Mouse (Mus musculus) hindbrain, embryonic 11.5 days (tissue): ENCODE data around the gene Pcbp1. TPM values are rescaled to one million over a fixed set of nuclear protein-coding genes. Genes with fewer than 3 reads are reported as not detected.
A peak's percentile ranks its signal among the peaks of the same experiment; 100 is the strongest.

Source experiments
- ATAC-seq: fragments of 200-750 bp; cut with Nextera tagmentation; 2 replicates; pipeline ENCODE4 v1.8.0; 2017; ENCODE audit warnings: mild to moderate bottlenecking, moderate TSS enrichment, moderate library complexity; ENCODE audit not compliant: low FRiP score
- DNase-seq: peaks from one replicate; pipeline ENCODE4 v3.0.0-alpha.2; 2015; ENCODE audit warnings: low spot score
- H3K27ac ChIP-seq: fragments of 300-500 bp; sonication (generic); 2 replicates; pipeline ENCODE4 v1.5.1; 2014; ENCODE audit warnings: mild to moderate bottlenecking, low read depth, low read length
- H3K27me3 ChIP-seq: fragments of 300-500 bp; sonication (generic); 2 replicates; pipeline ENCODE4 v1.6.1; 2014; ENCODE audit warnings: mild to moderate bottlenecking, low read length, moderate library complexity, mixed read lengths; ENCODE audit not compliant: control insufficient read depth, insufficient read depth
- H3K36me3 ChIP-seq: fragments of 300-500 bp; sonication (generic); 2 replicates; pipeline ENCODE4 v1.6.1; 2014; ENCODE audit warnings: mild to moderate bottlenecking, low read length, moderate library complexity, mixed read lengths; ENCODE audit not compliant: control insufficient read depth, insufficient read depth
- H3K4me1 ChIP-seq: fragments of 300-500 bp; sonication (generic); replicated peaks from 2 replicates; pipeline ENCODE4 v1.6.1; 2014; ENCODE audit warnings: low read length, mixed read lengths; ENCODE audit not compliant: control insufficient read depth, insufficient read depth
- H3K4me2 ChIP-seq: fragments of 300-500 bp; sonication (generic); replicated peaks from 2 replicates; pipeline ENCODE4 v1.6.1; 2014; ENCODE audit warnings: mild to moderate bottlenecking, low read depth, low read length
- H3K4me3 ChIP-seq: fragments of 300-500 bp; sonication (generic); 2 replicates; pipeline ENCODE4 v1.5.1; 2014; ENCODE audit warnings: low read depth, low read length
- H3K9ac ChIP-seq: fragments of 300-500 bp; sonication (generic); 2 replicates; pipeline ENCODE4 v1.6.1; 2014; ENCODE audit warnings: low read depth, low read length
- H3K9me3 ChIP-seq: fragments of 300-500 bp; sonication (generic); 2 replicates; pipeline ENCODE4 v1.6.1; 2016; ENCODE audit warnings: low read length; ENCODE audit not compliant: control insufficient read depth
- WGBS: fragments of 180-500 bp; shearing (Covaris S2); extraction: QIAGEN DNeasy Blood & Tissue Kit; methylation state at CpG from one replicate; pipeline ENCODE4 v1.1.7; 2014; 5-methylcytosine and 5-hydroxymethylcytosine counted together
- polyA plus RNA-seq: library from polyadenylated mRNA; unstranded; fragments of >200 nt; fragmentation: Nextera tagmentation; extraction: Ambion mirVana; gene quantifications from 2 replicates; pipeline ENCODE4 v1.2.1, GENCODE M21; 2014

Gene Pcbp1
- polyA plus RNA-seq, 1 experiment from 2014 or later, result 382 TPM

- DNase-seq (no peak), ATAC-seq (no peak)
- Histone ChIP-seq H3K4me2 (no peak overlapping the region), H3K36me3 (no peaks in the 10 kb centered on the region), H3K27ac (no peak overlapping the region), H3K4me3 (no peak overlapping the region), H3K27me3 (no peaks in the 10 kb centered on the region), H3K4me1 (no peaks in the 10 kb centered on the region), H3K9ac (no peak overlapping the region), H3K9me3 (no peaks in the 10 kb centered on the region)
Observed at GRCm38 (mm10) chr6:86479816-86480188, 46.3 kb downstream of the Pcbp1 start.

- H3K36me3 ChIP-seq, result no peaks in the 10 kb centered on the region
- no peak overlapping the region for H3K4me2 ChIP-seq
- H3K9me3 ChIP-seq, result no peaks in the 10 kb centered on the region
- DNase-seq (no peak), ATAC-seq (no peak)
- peak overlapping the region; percentile 36; the same call in 1 of the 2 replicates for H3K27ac ChIP-seq
- no peak overlapping the region for H3K9ac ChIP-seq
- WGBS, result 60% methylated on average over 3 of the region's 3 CpGs
- no peaks in the 10 kb centered on the region for H3K4me1 ChIP-seq
- H3K27me3 ChIP-seq, result no peaks in the 10 kb centered on the region
- no peak overlapping the region for H3K4me3 ChIP-seq
Observed at GRCm38 (mm10) chr6:86479311-86479710, 46.8 kb downstream of the Pcbp1 start.

- ATAC-seq (no peak), DNase-seq (no peak)
- Histone ChIP-seq H3K9me3 (no peaks in the 10 kb centered on the region), H3K4me2 (no peak overlapping the region), H3K27me3 (no peaks in the 10 kb centered on the region), H3K27ac (no peak overlapping the region), H3K36me3 (no peaks in the 10 kb centered on the region), H3K4me1 (no peaks in the 10 kb centered on the region), H3K9ac (no peak overlapping the region), H3K4me3 (no peak overlapping the region)
- WGBS, result 92% methylated on average over 5 of the region's 5 CpGs
Observed at GRCm38 (mm10) chr6:86476931-86477330, 49.2 kb downstream of the Pcbp1 start.

- no peak for DNase-seq
- H3K4me1 ChIP-seq, result no peaks in the 10 kb centered on the region; the same call in 1 of the 2 replicates
- H3K36me3 ChIP-seq, result no peaks in the 10 kb centered on the region
- H3K27ac ChIP-seq, result 0 out of 2 replicates have a peak overlapping the region, but pooled peaks have one; percentile 12
- H3K9ac ChIP-seq, result no peak overlapping the region
- no peaks in the 10 kb centered on the region for H3K27me3 ChIP-seq
- H3K4me2 ChIP-seq, result no peak overlapping the region
- H3K4me3 ChIP-seq, result no peak overlapping the region
- H3K9me3 ChIP-seq, result no peaks in the 10 kb centered on the region
- no peak for ATAC-seq
- 79% methylated on average over 9 of the region's 9 CpGs for WGBS
Observed at GRCm38 (mm10) chr6:86475462-86476167, 50.5 kb downstream of the Pcbp1 start.

- Histone ChIP-seq H3K27ac (no peak overlapping the region), H3K4me2 (no peak overlapping the region), H3K4me1 (no peaks in the 10 kb centered on the region; the same call in 1 of the 2 replicates), H3K9me3 (no peaks in the 10 kb centered on the region), H3K4me3 (no peak overlapping the region), H3K27me3 (no peaks in the 10 kb centered on the region), H3K36me3 (peaks cover 3% of the 10 kb centered on the region; the same call in 1 of the 2 replicates), H3K9ac (no peak overlapping the region)
- ATAC-seq (no peak), DNase-seq (no peak)
Observed at GRCm38 (mm10) chr6:86474646-86475181, 51.4 kb downstream of the Pcbp1 start.

Other genes with a start within 250 kb of the Pcbp1 start
- gene Fam136a, start 160.7 kb downstream of the Pcbp1 start, polyA plus RNA-seq, result 137 and 140 TPM in 2 replicates
- gene Snrpg, start 155.0 kb downstream of the Pcbp1 start, polyA plus RNA-seq, result 610 and 651 TPM in 2 replicates
- 107 and 109 TPM in 2 replicates for gene Pcyox1, start 129.2 kb downstream of the Pcbp1 start, polyA plus RNA-seq
- 270 and 292 TPM in 2 replicates for gene Tia1, start 122.1 kb downstream of the Pcbp1 start, polyA plus RNA-seq
- gene Gm44790, start 99.7 kb downstream of the Pcbp1 start, polyA plus RNA-seq, result not detected in 2 replicates
- gene C87436, start 87.9 kb downstream of the Pcbp1 start, polyA plus RNA-seq, result 24.4 and 25.6 TPM in 2 replicates
- 0.25 and 0.88 TPM in 2 replicates for gene Asprv1, start 101.8 kb upstream of the Pcbp1 start, polyA plus RNA-seq
- gene Mxd1, start 142.8 kb upstream of the Pcbp1 start, polyA plus RNA-seq, result 16.6 and 22.4 TPM in 2 replicates
- gene Snrnp27, start 158.2 kb upstream of the Pcbp1 start, polyA plus RNA-seq, result 130 and 134 TPM in 2 replicates
- gene Gmcl1, start 207.1 kb upstream of the Pcbp1 start, polyA plus RNA-seq, result 51.5 and 54.1 TPM in 2 replicates